Mouse (Mus musculus) forebrain, embryonic 13.5 days (tissue): ENCODE results near the gene Fam151b. TPM values are rescaled to one million over a fixed set of nuclear protein-coding genes. Genes with fewer than 3 reads are reported as not detected.
A peak's percentile ranks its signal among the peaks of the same experiment; 100 is the strongest.

Experiments
- ATAC-seq: fragments of 200-750 bp; cut with Nextera tagmentation; 2 replicates; pipeline ENCODE4 v1.8.0; 2017
- H3K27ac ChIP-seq: fragments of 300-500 bp; sonication (generic); 2 replicates; pipeline ENCODE4 v1.5.1; 2015; ENCODE audit warnings: inconsistent platforms, mild to moderate bottlenecking, moderate library complexity
- H3K27me3 ChIP-seq: fragments of 300-500 bp; sonication (generic); 2 replicates; pipeline ENCODE4 v1.6.1; 2015; ENCODE audit warnings: mild to moderate bottlenecking, inconsistent platforms
- H3K36me3 ChIP-seq: fragments of 300-500 bp; sonication (generic); 2 replicates; pipeline ENCODE4 v1.6.1; 2015; ENCODE audit warnings: mild to moderate bottlenecking, inconsistent platforms; ENCODE audit not compliant: poor library complexity, severe bottlenecking
- H3K4me1 ChIP-seq: fragments of 300-500 bp; sonication (generic); 2 replicates; pipeline ENCODE4 v1.6.1; 2015; ENCODE audit warnings: inconsistent platforms
- H3K4me2 ChIP-seq: fragments of 300-500 bp; sonication (generic); 2 replicates; pipeline ENCODE4 v1.6.1; 2015; ENCODE audit warnings: inconsistent platforms, mild to moderate bottlenecking, moderate library complexity
- H3K4me3 ChIP-seq: fragments of 300-500 bp; sonication (generic); 2 replicates; pipeline ENCODE4 v1.5.1; 2015; ENCODE audit warnings: mild to moderate bottlenecking, inconsistent platforms
- H3K9ac ChIP-seq: fragments of 300-500 bp; sonication (generic); 2 replicates; pipeline ENCODE4 v1.6.1; 2015; ENCODE audit warnings: mild to moderate bottlenecking, inconsistent platforms
- H3K9me3 ChIP-seq: fragments of 300-500 bp; sonication (generic); replicated peaks from 2 replicates; pipeline ENCODE4 v1.6.1; 2016; ENCODE audit warnings: inconsistent platforms
- WGBS: fragments of 180-500 bp; shearing (Covaris S2); methylation state at CpG from one replicate; pipeline ENCODE4 v1.1.7; 2015; 5-methylcytosine and 5-hydroxymethylcytosine counted together
- polyA plus RNA-seq: library from polyadenylated mRNA; unstranded; fragments of >200 nt; fragmentation: Nextera tagmentation; extraction: Ambion mirVana; gene quantifications from 2 replicates; pipeline ENCODE4 v1.2.1, GENCODE M21; 2015

Fam151b gene
- polyA plus RNA-seq, 1 experiment from 2014 or later, result 0.14 TPM

DNA sequence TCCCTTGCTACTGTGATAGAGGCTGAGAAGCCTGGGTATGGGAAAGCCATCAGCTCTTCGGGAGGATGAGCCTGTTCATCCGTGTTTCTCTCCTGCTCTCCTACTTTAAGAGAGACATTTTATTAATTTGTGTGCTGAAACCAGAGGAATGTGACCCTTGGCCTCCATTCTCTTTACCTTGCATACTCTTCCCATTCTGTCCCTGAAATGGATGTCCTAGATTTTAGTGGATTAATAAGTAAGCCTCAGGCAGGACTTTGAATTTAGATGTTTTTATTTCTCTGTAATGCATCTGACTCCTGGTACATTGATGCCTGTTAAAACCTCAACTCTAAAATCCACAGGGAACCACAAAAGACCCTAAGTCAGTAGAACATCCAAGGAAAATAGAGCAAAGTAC, 14.4 kb downstream of the Fam151b start:
- Histone ChIP-seq H3K4me2 (no peak overlapping the region), H3K27me3 (no peaks in the 10 kb centered on the region), H3K36me3 (peaks cover 9% of the 10 kb centered on the region; the same call in 1 of the 2 replicates), H3K4me1 (no peaks in the 10 kb centered on the region), H3K27ac (no peak overlapping the region), H3K9ac (no peak overlapping the region), H3K9me3 (no peaks in the 10 kb centered on the region), H3K4me3 (no peak overlapping the region)
- no peak for ATAC-seq
- 79% methylated on average over 2 of the region's 2 CpGs for WGBS

DNA sequence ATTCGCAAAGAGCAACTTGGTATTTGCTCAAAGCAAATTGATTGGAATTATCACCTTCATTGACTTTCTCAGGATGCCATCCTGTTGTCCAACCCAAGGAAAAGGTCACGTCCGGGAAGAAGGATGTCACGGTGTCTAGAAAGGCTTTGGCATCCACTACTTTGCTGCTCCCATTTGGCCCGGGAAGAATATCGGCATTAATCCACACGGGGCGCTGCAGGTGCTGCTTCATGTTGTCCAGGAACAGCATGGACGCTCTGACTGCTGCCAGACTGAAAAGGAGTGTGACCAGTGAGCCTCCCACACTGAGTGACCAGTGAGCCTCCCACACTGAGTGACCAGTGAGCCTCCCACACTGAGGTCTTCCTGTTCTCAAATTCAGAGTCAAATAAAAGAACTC, 15.9 kb downstream of the Fam151b start:
- Histone ChIP-seq H3K4me2 (no peak overlapping the region), H3K9me3 (no peaks in the 10 kb centered on the region), H3K27ac (no peak overlapping the region), H3K9ac (no peak overlapping the region), H3K36me3 (peaks cover 9% of the 10 kb centered on the region; the same call in 1 of the 2 replicates), H3K27me3 (no peaks in the 10 kb centered on the region), H3K4me3 (no peak overlapping the region), H3K4me1 (no peaks in the 10 kb centered on the region)
- no peak for ATAC-seq
- 69% methylated on average over 9 of the region's 9 CpGs for WGBS

DNA sequence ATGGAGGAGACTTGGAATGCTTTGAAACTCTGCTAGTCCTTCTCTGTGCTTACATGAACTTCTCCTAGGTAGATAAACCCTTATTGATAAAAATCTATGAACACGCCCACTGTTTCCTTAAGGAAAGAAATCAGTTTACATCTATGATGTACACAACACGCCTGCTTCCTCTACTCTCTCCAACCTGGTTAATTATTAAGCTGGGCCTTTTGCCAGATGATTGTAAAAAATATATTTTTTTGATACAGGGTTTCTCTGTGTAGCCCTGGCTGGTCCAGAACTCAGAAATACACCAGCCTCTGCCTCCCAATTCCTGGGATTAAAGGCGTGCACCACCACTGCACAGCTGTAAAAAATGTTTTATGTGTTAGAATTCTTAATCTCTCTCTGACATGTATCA, 19.1 kb downstream of the Fam151b start:
- ATAC-seq, result no peak
- 92% methylated on average over 3 of the region's 3 CpGs for WGBS
- no peaks in the 10 kb centered on the region for H3K4me1 ChIP-seq
- H3K27ac ChIP-seq, result no peak overlapping the region
- no peaks in the 10 kb centered on the region for H3K9me3 ChIP-seq
- no peak overlapping the region for H3K4me2 ChIP-seq
- H3K9ac ChIP-seq, result no peak overlapping the region
- H3K27me3 ChIP-seq, result no peaks in the 10 kb centered on the region
- no peak overlapping the region for H3K4me3 ChIP-seq
- peaks cover 9% of the 10 kb centered on the region; the same call in 1 of the 2 replicates for H3K36me3 ChIP-seq

DNA sequence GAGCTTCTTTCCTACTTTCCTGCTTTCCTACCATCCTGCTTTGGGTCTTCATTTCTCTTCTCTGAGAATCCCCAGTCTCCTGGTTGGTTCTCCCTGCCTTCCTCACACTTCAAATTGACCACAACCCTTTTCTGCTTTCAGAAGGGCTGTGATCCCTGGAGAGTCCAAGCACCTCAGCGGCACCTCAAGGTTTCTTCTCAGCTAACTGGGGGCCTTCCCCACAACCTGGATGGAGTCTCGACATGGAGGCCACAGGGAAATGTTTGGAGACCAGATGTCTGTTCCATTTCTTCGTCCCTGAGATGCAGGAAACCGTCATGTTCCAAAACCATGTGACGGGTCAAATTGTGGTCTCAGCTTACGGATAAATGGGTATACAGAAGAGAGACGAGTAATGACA, 36.9 kb downstream of the Fam151b start:
- 93% methylated on average over 7 of the region's 7 CpGs for WGBS
- H3K27me3 ChIP-seq, result no peaks in the 10 kb centered on the region
- no peaks in the 10 kb centered on the region for H3K4me1 ChIP-seq
- no peaks in the 10 kb centered on the region for H3K36me3 ChIP-seq
- H3K9me3 ChIP-seq, result no peaks in the 10 kb centered on the region
- ATAC-seq, result no peak
- H3K9ac ChIP-seq, result no peak overlapping the region
- H3K4me3 ChIP-seq, result no peak overlapping the region
- no peak overlapping the region for H3K4me2 ChIP-seq
- no peak overlapping the region for H3K27ac ChIP-seq

DNA sequence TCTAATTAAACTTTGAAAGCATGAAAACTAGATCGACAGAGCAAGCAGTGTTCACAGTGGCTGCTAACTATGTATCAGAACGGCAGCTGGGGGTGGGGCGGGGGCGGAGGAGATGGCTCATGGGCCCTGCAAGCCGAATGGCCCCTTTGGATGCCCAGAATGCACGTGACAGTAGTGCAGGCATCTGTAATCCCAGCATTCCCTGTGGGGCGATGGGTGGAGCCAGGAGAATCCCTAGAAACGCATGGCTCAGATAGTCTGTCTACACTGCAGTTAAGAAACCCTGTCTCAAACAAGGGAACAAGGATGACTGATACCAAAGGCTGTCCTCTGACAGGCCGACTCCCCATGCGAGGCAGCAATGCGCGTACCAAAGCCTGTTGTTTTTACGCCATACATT, 43.5 kb downstream of the Fam151b start:
- no peak for ATAC-seq
- Histone ChIP-seq H3K4me2 (no peak overlapping the region), H3K27ac (no peak overlapping the region), H3K4me1 (no peaks in the 10 kb centered on the region), H3K27me3 (no peaks in the 10 kb centered on the region), H3K9me3 (no peaks in the 10 kb centered on the region), H3K36me3 (no peaks in the 10 kb centered on the region), H3K9ac (no peak overlapping the region), H3K4me3 (no peak overlapping the region)
- WGBS, result 77% methylated on average over 13 of the region's 13 CpGs

DNA sequence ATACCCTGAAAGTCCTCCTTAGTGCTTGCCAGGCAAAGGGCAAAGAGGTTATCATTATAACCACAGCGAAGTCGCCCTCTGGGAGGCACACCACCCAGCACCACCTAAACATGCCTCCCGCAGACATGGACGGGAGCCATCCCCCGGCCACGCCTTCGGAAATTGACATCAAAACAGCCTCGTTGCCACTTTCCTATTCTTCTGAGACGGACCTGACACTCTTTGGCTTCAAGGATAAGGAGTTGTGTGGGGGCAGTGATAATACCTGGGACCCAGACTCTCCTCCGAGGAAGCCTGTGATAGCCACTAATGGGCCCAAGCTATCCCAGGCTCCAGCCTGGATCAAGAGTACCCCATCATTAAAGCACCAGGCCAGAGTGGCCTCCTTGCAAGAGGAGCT, 45.2 kb downstream of the Fam151b start:
- WGBS, result 88% methylated on average over 10 of the region's 10 CpGs
- ATAC-seq, result no peak
- Histone ChIP-seq H3K4me2 (no peak overlapping the region), H3K9ac (no peak overlapping the region), H3K4me3 (no peak overlapping the region), H3K27ac (no peak overlapping the region), H3K36me3 (no peaks in the 10 kb centered on the region), H3K9me3 (no peaks in the 10 kb centered on the region), H3K4me1 (no peaks in the 10 kb centered on the region), H3K27me3 (no peaks in the 10 kb centered on the region)

DNA sequence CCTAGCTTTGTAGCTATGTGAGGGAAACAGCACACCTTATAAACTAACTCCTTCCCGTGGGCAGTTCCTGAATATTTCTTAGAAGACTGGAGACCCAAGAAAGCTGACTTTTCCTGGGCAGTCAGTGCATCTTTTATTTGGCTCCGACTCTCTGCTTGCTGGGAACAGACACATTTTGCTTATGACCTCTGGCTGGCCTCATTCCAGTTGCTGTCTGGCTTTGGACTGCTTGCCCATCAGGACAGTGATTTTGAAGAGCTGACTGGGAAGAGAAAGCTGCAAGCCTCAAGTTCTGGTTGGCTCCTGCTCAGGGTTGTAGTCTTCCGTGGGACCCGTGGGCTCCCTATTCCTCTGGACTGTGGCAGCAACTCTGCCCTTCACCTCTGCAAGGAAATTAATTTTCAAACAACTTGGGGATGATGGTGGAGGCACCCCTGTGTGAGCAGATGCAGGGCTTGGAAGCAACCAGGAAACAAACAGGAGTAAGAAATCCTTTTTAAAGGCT, 56.4 kb downstream of the Fam151b start:
- Histone ChIP-seq H3K27ac (no peak overlapping the region), H3K9ac (no peak overlapping the region), H3K27me3 (peaks cover 65% of the 10 kb centered on the region), H3K4me2 (peak overlapping the region; percentile 99), H3K9me3 (no peaks in the 10 kb centered on the region), H3K4me1 (peaks cover 11% of the 10 kb centered on the region), H3K4me3 (peak overlapping the region; percentile 62), H3K36me3 (no peaks in the 10 kb centered on the region)
- WGBS, result 49% methylated on average over 4 of the region's 4 CpGs
- no peak for ATAC-seq

DNA sequence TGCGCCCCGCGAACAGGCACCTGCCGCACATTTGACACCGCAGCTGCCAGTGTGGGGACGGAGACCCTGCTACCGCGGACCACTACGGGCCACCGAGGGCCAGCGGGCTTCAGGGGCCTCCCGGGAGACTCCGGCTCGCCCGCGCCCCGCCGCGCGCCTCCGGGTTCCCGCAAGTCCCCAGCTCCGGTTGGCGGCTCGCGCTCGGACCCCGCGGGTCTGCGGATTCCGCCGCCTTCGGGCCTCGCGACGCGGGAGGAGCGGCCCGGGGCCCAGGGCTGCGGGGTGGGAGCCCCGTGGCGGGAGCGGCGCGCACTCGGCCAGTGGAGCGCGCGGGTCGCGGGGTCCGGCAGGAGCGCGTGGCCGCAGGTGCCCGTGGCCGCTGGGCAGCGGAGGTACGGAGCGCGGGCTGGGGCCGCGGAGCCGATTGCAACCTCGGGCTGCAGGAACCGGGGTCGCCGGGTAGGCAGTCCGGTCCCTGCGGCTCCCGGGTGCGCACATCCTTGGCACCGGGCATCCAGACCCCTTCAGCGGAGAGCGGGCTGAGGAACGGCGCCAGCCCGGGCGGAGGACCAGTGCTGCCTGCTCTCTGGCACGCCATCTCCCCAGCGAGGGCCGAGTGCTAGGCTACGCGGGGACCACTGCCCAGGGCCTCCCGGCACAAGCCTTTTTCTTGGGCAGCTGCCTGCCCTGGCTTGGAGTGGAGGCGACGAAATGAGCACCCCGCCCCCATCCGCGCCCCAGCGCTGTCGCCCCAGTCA, 57.3 kb downstream of the Fam151b start:
- peak overlapping the region; percentile 65 for H3K9ac ChIP-seq
- no peaks in the 10 kb centered on the region for H3K9me3 ChIP-seq
- H3K4me1 ChIP-seq, result peaks cover 11% of the 10 kb centered on the region
- peak overlapping the region; percentile 99 for H3K4me2 ChIP-seq
- H3K36me3 ChIP-seq, result no peaks in the 10 kb centered on the region
- under 1% methylated on average over 68 of the region's 92 CpGs for WGBS
- peaks cover 65% of the 10 kb centered on the region for H3K27me3 ChIP-seq
- ATAC-seq, result peak; percentile 77
- no peak overlapping the region for H3K27ac ChIP-seq
- peak overlapping the region; percentile 62 for H3K4me3 ChIP-seq

DNA sequence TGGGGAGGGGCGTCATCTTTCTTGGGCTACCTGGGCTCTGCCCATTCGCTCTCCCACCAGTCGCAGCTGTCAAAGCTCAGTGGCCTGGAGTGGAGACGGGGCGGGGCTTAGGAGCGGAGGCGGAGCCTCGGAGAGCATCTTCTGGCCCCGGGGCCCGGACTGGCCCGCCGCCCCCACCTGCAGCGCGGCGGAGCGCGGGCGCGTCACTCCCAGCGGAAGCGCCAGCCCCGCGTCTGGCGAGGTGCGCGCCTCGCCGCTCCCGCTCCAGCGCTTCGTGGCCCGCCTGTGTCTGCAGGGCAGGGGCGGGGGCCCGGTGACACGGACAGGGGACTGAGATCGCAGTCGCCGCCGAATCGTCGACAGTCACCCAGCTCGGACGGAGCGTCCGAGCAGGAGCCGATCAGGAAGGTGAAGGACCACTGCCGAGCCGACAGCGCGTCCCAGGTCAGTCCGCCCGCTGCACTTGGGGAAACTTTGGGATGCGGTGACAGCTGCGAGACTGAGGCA, 58.0 kb downstream of the Fam151b start, which contains the start of gene Ankrd34b:
TSS of gene Ankrd34b (plus strand) at position 139 of the 507 bp plus-strand sequence.
- WGBS, result under 1% methylated on average over 25 of the region's 54 CpGs
- no peak within 1 kb of the TSS for H3K27ac ChIP-seq
- H3K4me1 ChIP-seq, result peaks cover 11% of the 10 kb centered on the region
- H3K9me3 ChIP-seq, result no peaks in the 10 kb centered on the region
- peak within 1 kb of the TSS; percentile 65 for H3K9ac ChIP-seq
- H3K27me3 ChIP-seq, result peaks cover 65% of the 10 kb centered on the region
- peak within 1 kb of the TSS; percentile 62 for H3K4me3 ChIP-seq
- peak; percentile 85 for ATAC-seq
- no peaks in the 10 kb centered on the region for H3K36me3 ChIP-seq
- H3K4me2 ChIP-seq, result peak within 1 kb of the TSS; percentile 99

DNA sequence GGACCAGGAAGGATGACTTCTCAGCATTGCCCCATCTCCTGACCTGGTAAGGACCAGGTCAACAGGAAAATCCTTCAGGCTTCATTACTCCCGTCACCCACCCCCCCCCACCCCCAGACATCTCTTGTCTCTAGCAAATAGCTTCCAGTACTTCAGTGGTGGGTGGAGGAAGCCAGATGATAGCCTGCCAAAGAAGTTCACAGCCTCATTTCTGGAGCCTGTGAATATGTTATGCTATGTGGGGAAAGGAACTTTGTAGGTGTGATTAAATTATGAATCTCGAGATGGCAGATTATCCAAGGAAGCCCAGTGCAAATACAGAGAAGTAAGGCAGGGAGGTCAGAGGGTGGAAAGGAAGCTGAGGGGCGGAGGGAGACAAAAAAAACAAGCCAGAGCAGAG, 60.1 kb downstream of the Fam151b start:
- 62% methylated on average over 3 of the region's 3 CpGs for WGBS

DNA sequence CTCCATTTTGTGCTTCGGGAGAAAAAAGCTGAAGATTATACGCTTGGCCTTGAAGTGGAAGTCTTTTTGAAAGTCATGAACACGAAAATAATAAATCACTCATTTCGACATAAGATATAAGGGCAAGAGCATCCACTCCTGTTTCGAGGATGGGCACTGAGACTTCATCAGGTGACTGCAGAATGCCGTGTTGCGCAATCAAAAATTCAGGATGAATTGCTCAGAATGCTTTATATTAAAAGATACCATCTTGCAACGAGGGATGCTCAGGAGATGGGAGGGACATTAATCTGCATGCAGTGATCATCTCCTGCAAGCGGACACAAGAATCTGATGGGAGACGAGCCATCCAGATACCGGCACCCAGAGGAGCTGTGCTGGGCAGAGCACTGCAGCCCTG, 64.2 kb downstream of the Fam151b start:
- 91% methylated on average over 11 of the region's 11 CpGs for WGBS
- H3K36me3 ChIP-seq, result no peaks in the 10 kb centered on the region
- H3K4me3 ChIP-seq, result no peak overlapping the region
- H3K27me3 ChIP-seq, result peaks cover 21% of the 10 kb centered on the region
- no peak overlapping the region for H3K9ac ChIP-seq
- H3K9me3 ChIP-seq, result no peaks in the 10 kb centered on the region
- H3K4me2 ChIP-seq, result no peak overlapping the region
- ATAC-seq, result no peak
- H3K4me1 ChIP-seq, result no peaks in the 10 kb centered on the region
- no peak overlapping the region for H3K27ac ChIP-seq

More for the DNA sequence above, 60.1 kb downstream of the Fam151b start:
- no peak overlapping the region for H3K4me2 ChIP-seq
- no peak for ATAC-seq
- peaks cover 11% of the 10 kb centered on the region for H3K4me1 ChIP-seq
- peaks cover 60% of the 10 kb centered on the region for H3K27me3 ChIP-seq
- H3K27ac ChIP-seq, result no peak overlapping the region
- H3K9ac ChIP-seq, result no peak overlapping the region
- no peaks in the 10 kb centered on the region for H3K36me3 ChIP-seq
- no peak overlapping the region for H3K4me3 ChIP-seq
- no peaks in the 10 kb centered on the region for H3K9me3 ChIP-seq

DNA sequence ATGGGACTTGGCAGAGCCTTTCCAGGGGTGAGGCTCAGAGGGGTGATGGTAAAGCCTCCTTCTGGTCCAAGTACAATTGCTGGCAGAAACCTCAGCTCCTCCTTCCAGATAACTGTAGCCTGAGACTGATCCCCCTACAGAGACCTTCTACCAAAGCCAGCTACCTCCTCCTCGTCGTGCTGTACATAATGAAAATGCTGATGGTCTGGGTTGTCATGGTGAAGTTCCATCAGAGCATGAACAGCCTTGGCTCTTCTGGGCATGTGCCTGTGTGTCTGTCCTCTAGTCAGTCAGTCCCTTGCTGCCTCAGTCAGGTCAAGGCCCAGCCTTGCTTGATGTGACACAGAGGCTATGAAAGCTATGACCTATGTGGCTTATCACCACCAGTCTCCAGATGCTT, 73.3 kb downstream of the Fam151b start:
- no peaks in the 10 kb centered on the region for H3K9me3 ChIP-seq
- H3K4me3 ChIP-seq, result no peak overlapping the region
- H3K9ac ChIP-seq, result no peak overlapping the region
- H3K36me3 ChIP-seq, result no peaks in the 10 kb centered on the region
- no peaks in the 10 kb centered on the region for H3K4me1 ChIP-seq
- ATAC-seq, result no peak
- H3K27me3 ChIP-seq, result no peaks in the 10 kb centered on the region
- H3K27ac ChIP-seq, result no peak overlapping the region
- 70% methylated on average over 2 of the region's 2 CpGs for WGBS
- H3K4me2 ChIP-seq, result no peak overlapping the region
